Mouse (Mus musculus): ENCODE results near the gene Slc16a14.

Slc16a14 gene

GRCm38 (mm10) chr1:84866231-84866630 is 68.7 kb downstream of the Slc16a14 start:
- DNase-seq (ENCODE audit: low read depth, low spot score) = no peak
- Histone ChIP-seq H3K27me3 (ENCODE audit: control insufficient read depth, insufficient read depth, low read length, poor library complexity, severe bottlenecking) (no peaks in the 10 kb centered on the region), H3K36me3 (ENCODE audit: control insufficient read depth, insufficient read depth, low read length, poor library complexity, severe bottlenecking) (no peaks in the 10 kb centered on the region)

GRCm38 (mm10) chr1:84864645-84865044 is 70.3 kb downstream of the Slc16a14 start:
- H3K27me3 ChIP-seq (ENCODE audit: control insufficient read depth, insufficient read depth, low read length, poor library complexity, severe bottlenecking) = no peaks in the 10 kb centered on the region
- DNase-seq (ENCODE audit: low read depth, low spot score) = no peak
- no peaks in the 10 kb centered on the region for H3K36me3 ChIP-seq (ENCODE audit: control insufficient read depth, insufficient read depth, low read length, poor library complexity, severe bottlenecking)

- DNase-seq (ENCODE audit: low read depth, low spot score) = no peak
- H3K27me3 ChIP-seq (ENCODE audit: control insufficient read depth, insufficient read depth, low read length, poor library complexity, severe bottlenecking) = no peaks in the 10 kb centered on the region
- no peaks in the 10 kb centered on the region for H3K36me3 ChIP-seq (ENCODE audit: control insufficient read depth, insufficient read depth, low read length, poor library complexity, severe bottlenecking)
These were observed 73.7 kb downstream of the Slc16a14 start for GRCm38 (mm10) chr1:84861255-84861630.

GRCm38 (mm10) chr1:84860360-84861254 is 74.3 kb downstream of the Slc16a14 start:
- no peaks in the 10 kb centered on the region for H3K36me3 ChIP-seq (ENCODE audit: control insufficient read depth, insufficient read depth, low read length, poor library complexity, severe bottlenecking)
- no peaks in the 10 kb centered on the region for H3K27me3 ChIP-seq (ENCODE audit: control insufficient read depth, insufficient read depth, low read length, poor library complexity, severe bottlenecking)
- no peak for DNase-seq (ENCODE audit: low read depth, low spot score)

- Histone ChIP-seq H3K27me3 (ENCODE audit: control insufficient read depth, insufficient read depth, low read length, poor library complexity, severe bottlenecking) (no peaks in the 10 kb centered on the region), H3K36me3 (ENCODE audit: control insufficient read depth, insufficient read depth, low read length, poor library complexity, severe bottlenecking) (no peaks in the 10 kb centered on the region)
- no peak for DNase-seq (ENCODE audit: low read depth, low spot score)
These were observed 75.3 kb downstream of the Slc16a14 start for GRCm38 (mm10) chr1:84859597-84859996.
